Mouse (Mus musculus): Measurements from ENCODE around the gene Ankrd33b. TPM values are rescaled to one million over a fixed set of nuclear protein-coding genes. Genes with fewer than 3 reads are reported as not detected.

The Ankrd33b gene
- polyA plus RNA-seq, 1 experiment from 2014 or later, result 1.7 TPM

DNA sequence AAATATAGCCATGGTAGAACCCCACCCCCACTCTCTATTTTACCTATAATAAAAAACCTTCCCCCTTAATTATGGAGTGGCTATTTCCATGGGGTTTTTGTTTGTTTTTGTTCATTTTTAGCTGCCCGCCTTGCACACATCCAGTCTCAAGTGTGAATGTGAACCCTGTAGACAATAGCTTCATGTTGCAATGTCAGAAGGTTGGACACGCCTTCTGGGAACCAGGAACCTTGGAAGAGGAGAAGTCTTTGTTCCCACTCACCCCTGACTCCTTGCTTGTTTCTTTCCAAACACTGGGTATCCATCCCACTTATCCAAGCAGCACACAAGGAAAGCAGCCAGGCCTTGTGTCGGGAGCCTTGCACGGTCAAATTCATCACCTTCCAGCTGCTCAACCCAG lies 48.5 kb downstream of the Ankrd33b start:
- H3K27me3 ChIP-seq (replicated peaks), result no peaks in the 10 kb centered on the region
- ATAC-seq (ENCODE audit: insufficient number of reproducible peaks, low FRiP score), result no peak
- 79% methylated on average over 4 of the region's 4 CpGs for WGBS
- no peak overlapping the region for H3K4me3 ChIP-seq
- H3K4me2 ChIP-seq, result no peak overlapping the region
- no peaks in the 10 kb centered on the region for H3K9me3 ChIP-seq (replicated peaks)
- no peaks in the 10 kb centered on the region for H3K36me3 ChIP-seq
- H3K27ac ChIP-seq (ENCODE audit: poor library complexity, severe bottlenecking), result no peak overlapping the region
- H3K4me1 ChIP-seq (replicated peaks), result no peaks in the 10 kb centered on the region
- H3K9ac ChIP-seq, result no peak overlapping the region

DNA sequence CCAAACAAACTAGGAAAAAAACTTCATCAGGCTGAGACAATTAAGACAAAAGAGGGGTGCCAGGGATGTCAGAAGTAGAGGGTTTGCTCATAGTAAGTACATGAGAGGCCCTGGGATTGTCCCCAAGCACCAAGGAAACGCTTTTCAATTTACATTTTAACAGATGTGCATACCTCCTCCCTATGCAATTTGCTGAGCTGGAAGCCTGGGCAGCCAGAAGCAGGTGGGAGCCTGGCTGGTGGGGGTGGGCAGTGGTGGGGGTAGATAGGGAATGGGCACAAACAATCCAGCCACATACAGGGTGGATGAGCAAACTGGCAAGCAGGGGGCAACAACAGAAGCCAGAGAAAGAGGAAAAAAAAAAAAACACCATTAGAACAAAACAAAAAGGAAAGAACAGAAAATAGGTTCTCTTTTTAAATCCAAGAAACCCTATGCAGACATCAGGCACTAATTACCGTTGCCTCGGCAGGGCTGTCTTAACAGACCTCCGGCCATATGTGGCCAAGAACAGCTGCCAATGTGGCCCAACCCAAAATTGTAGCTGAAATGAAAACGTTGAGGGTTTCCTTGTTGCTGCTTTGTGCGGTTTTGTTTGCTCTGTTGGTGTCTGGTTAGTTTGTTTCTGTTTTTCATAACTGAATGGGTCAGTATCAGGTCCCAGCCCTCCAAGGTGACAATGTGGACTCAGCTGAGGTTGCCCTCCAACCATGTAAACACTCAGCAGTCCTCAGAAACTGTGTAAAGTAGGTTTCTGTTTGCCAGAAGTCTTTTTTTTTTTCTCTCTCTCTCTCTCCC lies 49.2 kb downstream of the Ankrd33b start:
- no peaks in the 10 kb centered on the region for H3K27me3 ChIP-seq (replicated peaks)
- no peaks in the 10 kb centered on the region for H3K9me3 ChIP-seq (replicated peaks)
- H3K4me2 ChIP-seq, result no peak overlapping the region
- 68% methylated on average over 6 of the region's 6 CpGs for WGBS
- H3K27ac ChIP-seq (ENCODE audit: poor library complexity, severe bottlenecking), result no peak overlapping the region
- H3K36me3 ChIP-seq, result no peaks in the 10 kb centered on the region
- no peak for ATAC-seq (ENCODE audit: insufficient number of reproducible peaks, low FRiP score)
- H3K4me1 ChIP-seq (replicated peaks), result no peaks in the 10 kb centered on the region
- no peak overlapping the region for H3K4me3 ChIP-seq
- no peak overlapping the region for H3K9ac ChIP-seq

- H3K27ac ChIP-seq (ENCODE audit: poor library complexity, severe bottlenecking), result no peak overlapping the region
- H3K9ac ChIP-seq, result no peak overlapping the region
- H3K36me3 ChIP-seq, result no peaks in the 10 kb centered on the region
- no peaks in the 10 kb centered on the region for H3K27me3 ChIP-seq (replicated peaks)
- H3K4me2 ChIP-seq, result no peak overlapping the region
- no peak overlapping the region for H3K4me3 ChIP-seq
- no peaks in the 10 kb centered on the region for H3K4me1 ChIP-seq (replicated peaks)
- no peaks in the 10 kb centered on the region for H3K9me3 ChIP-seq (replicated peaks)
- WGBS, result 77% methylated on average over 3 of the region's 3 CpGs
- ATAC-seq (ENCODE audit: insufficient number of reproducible peaks, low FRiP score), result no peak
Measured at GRCm38 (mm10) chr15:31317056-31317805, 50.3 kb downstream of the Ankrd33b start.

DNA sequence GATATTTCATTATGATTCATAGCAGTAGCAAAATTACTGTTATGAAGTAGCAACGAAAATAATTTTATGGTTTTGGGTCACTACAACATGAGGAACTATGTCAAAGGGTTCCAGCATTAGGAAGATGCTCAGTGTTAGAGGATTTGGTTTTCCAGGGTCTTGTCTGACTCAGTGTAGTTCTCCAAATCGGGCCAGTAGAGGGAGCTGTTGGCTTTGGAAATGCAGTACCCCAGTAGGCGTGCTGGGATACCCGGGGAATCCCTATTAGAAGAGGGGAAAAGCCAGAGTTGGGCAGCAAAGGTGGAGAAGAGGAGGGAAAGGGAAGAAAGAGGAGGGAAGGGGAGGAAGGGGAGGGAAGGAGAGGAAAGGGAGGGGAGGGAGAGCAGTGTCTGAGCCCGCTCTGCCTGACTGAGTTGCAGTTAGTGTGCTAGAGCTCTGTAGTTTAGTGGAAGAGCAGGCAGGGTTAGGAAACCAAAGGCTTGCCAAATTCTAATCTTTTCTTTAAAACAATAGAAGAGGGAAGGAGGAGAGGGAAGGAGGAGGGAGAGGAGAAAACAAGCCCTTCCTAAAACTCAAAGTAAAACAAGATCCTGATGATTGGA lies 51.8 kb downstream of the Ankrd33b start:
- H3K4me1 ChIP-seq (replicated peaks), result no peaks in the 10 kb centered on the region
- no peaks in the 10 kb centered on the region for H3K27me3 ChIP-seq (replicated peaks)
- no peaks in the 10 kb centered on the region for H3K9me3 ChIP-seq (replicated peaks)
- ATAC-seq (ENCODE audit: insufficient number of reproducible peaks, low FRiP score), result peak; percentile 77; the same call in 1 of the 2 replicates
- H3K4me2 ChIP-seq, result no peak overlapping the region
- H3K4me3 ChIP-seq, result no peak overlapping the region
- H3K36me3 ChIP-seq, result no peaks in the 10 kb centered on the region
- H3K9ac ChIP-seq, result no peak overlapping the region
- H3K27ac ChIP-seq (ENCODE audit: poor library complexity, severe bottlenecking), result no peak overlapping the region
- WGBS, result 9% methylated on average over 5 of the region's 5 CpGs

DNA sequence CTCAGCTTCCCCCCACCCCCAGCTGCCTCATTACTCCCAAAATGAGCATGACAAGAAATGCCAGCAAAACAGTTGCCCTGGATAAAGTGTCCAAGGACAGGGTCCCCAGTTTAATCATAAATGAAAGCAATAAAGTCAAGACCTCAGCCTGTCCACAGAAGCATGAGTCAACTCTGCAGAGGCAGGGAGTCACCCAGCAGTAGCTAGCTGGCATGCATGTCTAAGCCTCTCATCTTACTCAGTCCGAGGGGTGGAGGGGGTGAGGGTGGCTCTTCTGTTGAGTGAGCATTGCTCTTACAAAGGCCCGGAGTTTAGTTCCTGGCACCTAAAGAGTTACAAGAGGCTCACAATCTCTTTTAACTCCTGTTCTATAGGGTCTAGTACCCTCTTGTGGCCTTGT lies 55.5 kb downstream of the Ankrd33b start:
- Histone ChIP-seq H3K9ac (no peak overlapping the region), H3K27ac (ENCODE audit: poor library complexity, severe bottlenecking) (no peak overlapping the region), H3K4me1 (replicated peaks) (no peaks in the 10 kb centered on the region), H3K9me3 (replicated peaks) (no peaks in the 10 kb centered on the region), H3K4me2 (no peak overlapping the region), H3K4me3 (no peak overlapping the region), H3K27me3 (replicated peaks) (no peaks in the 10 kb centered on the region), H3K36me3 (no peaks in the 10 kb centered on the region)
- no peak for ATAC-seq (ENCODE audit: insufficient number of reproducible peaks, low FRiP score)
- WGBS, result 67% methylated on average over 2 of the region's 2 CpGs

DNA sequence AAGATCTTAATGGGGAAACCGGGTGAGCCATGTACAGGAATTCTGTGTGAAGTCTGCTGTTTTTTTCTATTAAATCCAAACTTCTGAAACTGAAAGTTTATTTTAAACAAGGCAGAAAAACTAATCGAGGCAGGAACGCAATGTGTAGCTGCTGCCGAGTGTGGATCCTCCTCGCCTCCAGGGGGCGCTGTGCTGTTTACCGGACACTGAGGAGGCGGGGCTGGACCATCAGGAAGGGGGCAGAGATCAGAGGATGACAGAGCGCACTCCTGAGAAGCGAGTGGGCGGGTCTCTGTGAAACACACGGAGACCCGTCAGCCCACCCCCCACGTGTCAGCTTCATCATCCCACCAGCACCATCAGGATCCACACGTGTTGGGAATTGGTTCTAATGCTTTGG lies 58.0 kb downstream of the Ankrd33b start:
- no peak for ATAC-seq (ENCODE audit: insufficient number of reproducible peaks, low FRiP score)
- Histone ChIP-seq H3K4me2 (no peak overlapping the region), H3K36me3 (no peaks in the 10 kb centered on the region), H3K4me3 (no peak overlapping the region), H3K9ac (no peak overlapping the region), H3K27ac (ENCODE audit: poor library complexity, severe bottlenecking) (no peak overlapping the region), H3K4me1 (replicated peaks) (peaks cover 8% of the 10 kb centered on the region; the same call in 1 of the 2 replicates), H3K27me3 (replicated peaks) (no peaks in the 10 kb centered on the region), H3K9me3 (replicated peaks) (no peaks in the 10 kb centered on the region)
- 57% methylated on average over 15 of the region's 15 CpGs for WGBS

DNA sequence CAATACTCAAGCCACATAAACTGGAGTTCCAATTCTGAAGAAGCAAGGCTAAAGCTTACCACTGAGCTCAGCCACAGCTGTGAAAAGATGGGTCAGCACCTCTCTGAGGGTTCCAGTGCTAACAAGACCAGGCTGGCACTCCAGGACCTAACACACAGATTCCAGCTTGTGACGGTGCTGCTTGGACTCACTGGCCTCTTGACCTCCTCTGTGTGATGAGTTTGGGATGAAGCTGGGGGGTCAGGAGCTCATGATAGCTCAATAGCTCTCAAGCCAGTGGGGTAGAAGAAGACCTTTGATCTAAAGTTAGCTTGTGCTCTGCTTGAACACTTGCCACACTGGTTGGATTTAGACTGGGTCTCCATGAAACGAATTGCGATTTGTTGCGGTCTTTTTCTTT lies 60.8 kb downstream of the Ankrd33b start:
- 85% methylated on average over 4 of the region's 4 CpGs for WGBS

DNA sequence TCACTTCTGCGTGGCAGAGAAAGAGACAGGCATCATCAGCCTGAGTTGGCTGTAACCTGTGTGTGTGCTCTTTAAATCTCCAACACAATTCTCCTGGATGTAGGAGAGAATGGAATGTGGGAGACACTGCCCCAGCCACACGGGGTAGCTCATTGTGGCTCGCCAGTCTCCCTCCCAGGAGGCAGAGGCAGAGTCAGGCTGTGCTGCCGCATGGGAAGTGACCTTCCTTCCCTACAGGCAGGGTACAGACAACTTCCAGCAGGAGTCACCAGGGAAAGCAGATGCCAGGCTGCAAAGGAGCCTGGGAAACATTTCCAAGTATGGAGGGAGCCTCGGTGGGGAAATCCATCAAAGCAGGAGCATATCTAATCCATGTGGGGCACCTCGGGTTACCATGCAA lies 62.3 kb downstream of the Ankrd33b start:
- H3K27ac ChIP-seq (ENCODE audit: poor library complexity, severe bottlenecking), result no peak overlapping the region
- H3K4me2 ChIP-seq, result no peak overlapping the region
- no peaks in the 10 kb centered on the region for H3K9me3 ChIP-seq (replicated peaks)
- no peak overlapping the region for H3K9ac ChIP-seq
- ATAC-seq (ENCODE audit: insufficient number of reproducible peaks, low FRiP score), result no peak
- no peaks in the 10 kb centered on the region for H3K27me3 ChIP-seq (replicated peaks)
- 39% methylated on average over 6 of the region's 6 CpGs for WGBS
- no peaks in the 10 kb centered on the region for H3K36me3 ChIP-seq
- no peak overlapping the region for H3K4me3 ChIP-seq
- peaks cover 17% of the 10 kb centered on the region for H3K4me1 ChIP-seq (replicated peaks)

More for the DNA sequence above, 60.8 kb downstream of the Ankrd33b start:
- Histone ChIP-seq H3K4me3 (no peak overlapping the region), H3K9ac (no peak overlapping the region), H3K27ac (ENCODE audit: poor library complexity, severe bottlenecking) (no peak overlapping the region), H3K9me3 (replicated peaks) (no peaks in the 10 kb centered on the region), H3K4me2 (no peak overlapping the region), H3K36me3 (no peaks in the 10 kb centered on the region), H3K27me3 (replicated peaks) (no peaks in the 10 kb centered on the region), H3K4me1 (replicated peaks) (peaks cover 17% of the 10 kb centered on the region)
- no peak for ATAC-seq (ENCODE audit: insufficient number of reproducible peaks, low FRiP score)

- no peaks in the 10 kb centered on the region for H3K9me3 ChIP-seq (replicated peaks)
- H3K9ac ChIP-seq, result no peak overlapping the region
- H3K27ac ChIP-seq (ENCODE audit: poor library complexity, severe bottlenecking), result no peak overlapping the region
- H3K27me3 ChIP-seq (replicated peaks), result no peaks in the 10 kb centered on the region
- no peak overlapping the region for H3K4me2 ChIP-seq
- no peak overlapping the region for H3K4me3 ChIP-seq
- no peak for ATAC-seq (ENCODE audit: insufficient number of reproducible peaks, low FRiP score)
- WGBS, result 58% methylated on average over 3 of the region's 3 CpGs
- H3K4me1 ChIP-seq (replicated peaks), result peaks cover 21% of the 10 kb centered on the region
- H3K36me3 ChIP-seq, result no peaks in the 10 kb centered on the region
Measured at GRCm38 (mm10) chr15:31304302-31304701, 63.2 kb downstream of the Ankrd33b start.

DNA sequence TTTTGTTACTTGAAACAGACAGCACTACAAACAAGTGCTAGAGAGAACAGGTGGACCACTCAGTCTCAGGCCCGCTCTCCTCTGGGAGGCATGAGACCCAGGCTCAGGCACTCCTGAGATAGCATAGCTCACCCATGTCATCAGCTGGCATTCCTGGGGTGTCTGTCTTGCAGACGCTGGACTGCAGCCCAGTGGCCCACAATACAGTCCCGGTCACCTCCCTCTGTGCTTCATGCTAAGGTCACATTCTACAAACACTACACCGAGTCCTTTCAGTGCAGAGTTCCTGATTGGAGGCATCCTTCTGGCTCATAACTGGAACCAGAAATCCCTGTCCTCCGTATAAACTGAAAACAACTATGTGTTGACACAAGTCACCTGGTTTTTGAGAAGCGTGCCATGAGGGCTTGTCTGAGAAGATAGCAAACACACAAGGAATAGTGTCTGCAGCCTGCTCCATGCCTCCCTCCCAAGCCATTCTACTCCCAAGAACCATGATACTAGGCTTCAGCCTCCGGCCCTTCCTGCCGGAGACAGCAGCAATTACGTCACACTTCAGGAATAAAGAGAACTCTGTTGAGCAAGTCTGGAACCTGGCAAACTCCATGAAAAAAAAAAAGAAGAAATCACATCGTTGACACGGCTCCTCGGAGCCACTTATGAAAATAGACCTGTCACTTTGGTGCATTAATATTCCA lies 65.1 kb downstream of the Ankrd33b start:
- WGBS, result 18% methylated on average over 12 of the region's 12 CpGs
- Histone ChIP-seq H3K4me2 (peak overlapping the region; percentile 29), H3K4me1 (replicated peaks) (peaks cover 29% of the 10 kb centered on the region)

More for the DNA sequence above, 65.1 kb downstream of the Ankrd33b start:
- no peak overlapping the region for H3K4me3 ChIP-seq
- no peaks in the 10 kb centered on the region for H3K9me3 ChIP-seq (replicated peaks)
- peaks cover 11% of the 10 kb centered on the region for H3K27me3 ChIP-seq (replicated peaks)
- ATAC-seq (ENCODE audit: insufficient number of reproducible peaks, low FRiP score), result peak; percentile 60; the same call in 1 of the 2 replicates
- H3K27ac ChIP-seq (ENCODE audit: poor library complexity, severe bottlenecking), result peak overlapping the region; percentile 64
- no peaks in the 10 kb centered on the region for H3K36me3 ChIP-seq
- H3K9ac ChIP-seq, result no peak overlapping the region

Measured in heart, embryonic 12.5 days (tissue).